Mouse (Mus musculus) midbrain, embryonic 12.5 days (tissue): ENCODE data around the gene Tra2a. TPM values are rescaled to one million over a fixed set of nuclear protein-coding genes. Genes with fewer than 3 reads are reported as not detected.
"Not testable (repeated sequence)": the region's sequence is repeated elsewhere in the genome, so short reads cannot be mapped to it uniquely, and the experiment has no call there.

Experiments
- ATAC-seq: fragments of 200-750 bp; cut with Nextera tagmentation; 2 replicates; pipeline ENCODE4 v1.8.0; 2017; ENCODE audit warnings: low read depth, moderate TSS enrichment, moderate library complexity; ENCODE audit not compliant: low FRiP score
- H3K27ac ChIP-seq: fragments of 300-500 bp; sonication (generic); replicated peaks from 2 replicates; pipeline ENCODE4 v1.5.1; 2016; ENCODE audit warnings: mild to moderate bottlenecking
- H3K27me3 ChIP-seq: fragments of 300-500 bp; sonication (generic); 2 replicates; pipeline ENCODE4 v1.6.1; 2016; ENCODE audit warnings: mild to moderate bottlenecking
- H3K36me3 ChIP-seq: fragments of 300-500 bp; sonication (generic); 2 replicates; pipeline ENCODE4 v1.6.1; 2016
- H3K4me1 ChIP-seq: fragments of 300-500 bp; sonication (generic); 2 replicates; pipeline ENCODE4 v1.6.1; 2016
- H3K4me2 ChIP-seq: fragments of 300-500 bp; sonication (generic); replicated peaks from 2 replicates; pipeline ENCODE4 v1.6.1; 2016; ENCODE audit warnings: mild to moderate bottlenecking, moderate library complexity
- H3K4me3 ChIP-seq: fragments of 300-500 bp; sonication (generic); 2 replicates; pipeline ENCODE4 v1.5.1; 2016; ENCODE audit warnings: mild to moderate bottlenecking
- H3K9ac ChIP-seq: fragments of 300-500 bp; sonication (generic); replicated peaks from 2 replicates; pipeline ENCODE4 v1.6.1; 2016; ENCODE audit warnings: mild to moderate bottlenecking, moderate library complexity
- H3K9me3 ChIP-seq: fragments of 300-500 bp; sonication (generic); 2 replicates; pipeline ENCODE4 v1.6.1; 2016; ENCODE audit warnings: mild to moderate bottlenecking
- WGBS: fragments of 180-500 bp; shearing (Covaris S2); methylation state at CpG from one replicate; pipeline ENCODE4 v1.1.7; 2016; 5-methylcytosine and 5-hydroxymethylcytosine counted together
- polyA plus RNA-seq: library from polyadenylated mRNA; unstranded; fragments of >200 nt; fragmentation: Nextera tagmentation; extraction: Ambion mirVana; gene quantifications from 2 replicates; pipeline ENCODE4 v1.2.1, GENCODE M21; 2016

The Tra2a gene
- polyA plus RNA-seq, 1 experiment from 2014 or later, result 160 TPM

DNA sequence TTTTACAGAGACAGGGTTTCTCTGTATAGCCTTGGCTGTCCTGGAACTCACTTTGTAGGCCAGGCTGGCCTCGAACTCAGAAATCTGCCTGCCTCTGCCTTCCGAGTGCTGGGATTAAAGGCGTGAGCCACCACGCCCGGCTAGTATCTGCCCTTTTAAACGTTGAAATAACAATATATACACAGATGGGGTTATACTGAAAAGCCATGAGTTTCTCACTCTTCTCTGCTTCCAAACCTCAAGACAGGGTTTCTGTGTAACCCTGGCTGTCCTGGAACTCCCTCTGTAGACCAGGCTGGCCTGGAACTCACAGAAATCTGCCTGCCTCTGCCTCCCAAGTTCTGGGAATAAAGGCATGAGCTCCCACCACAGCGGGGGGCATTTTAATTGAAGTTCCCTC lies 613 bp upstream of the Tra2a start:
- not testable (repeated sequence) for H3K36me3 ChIP-seq, H3K27me3 ChIP-seq, H3K4me3 ChIP-seq, H3K9ac ChIP-seq, ATAC-seq, H3K9me3 ChIP-seq
- H3K27ac ChIP-seq, result peak overlapping the region; percentile 98; the same call in 1 of the 2 replicates
- WGBS, result 88% methylated on average over 7 of the region's 7 CpGs
- H3K4me2 ChIP-seq, result peak overlapping the region; percentile 74
- H3K4me1 ChIP-seq, result peaks cover 21% of the 10 kb centered on the region

DNA sequence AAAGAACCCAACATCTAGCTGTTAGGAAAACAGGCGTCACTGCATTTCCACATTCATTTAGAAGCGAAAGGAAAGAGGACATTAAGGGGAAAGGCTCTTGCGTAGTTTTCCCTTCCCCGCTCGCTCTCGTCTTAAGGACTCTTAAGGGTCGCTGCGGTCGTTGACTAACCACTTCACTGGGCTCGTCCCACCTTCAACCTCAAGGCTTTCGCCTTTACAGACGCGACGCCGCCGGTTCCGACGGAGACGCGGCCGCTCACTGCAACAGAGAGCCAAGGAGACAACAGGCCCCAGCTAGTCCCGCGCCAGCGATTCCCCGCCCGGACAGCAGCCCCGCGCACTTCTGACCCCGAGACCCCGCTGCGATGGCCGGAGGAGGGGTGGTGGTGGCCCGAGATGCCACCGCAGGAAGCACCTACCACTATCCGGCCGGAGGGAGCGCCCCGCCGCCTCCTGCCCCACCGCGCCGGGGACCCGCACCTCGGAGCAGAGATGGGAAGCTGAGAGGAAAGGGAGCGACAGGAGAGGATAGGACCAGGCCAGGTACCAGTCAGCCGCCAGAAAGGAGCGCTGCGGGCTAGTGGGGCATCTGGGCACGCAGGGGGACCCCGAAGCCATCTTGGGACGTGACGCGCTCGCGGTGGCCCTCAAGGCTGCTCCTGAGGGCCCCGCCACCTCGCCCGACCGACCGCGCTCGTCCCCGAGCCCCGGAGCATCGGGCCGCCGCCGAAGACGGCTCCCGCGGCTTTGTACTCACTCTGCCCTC lies 569 bp downstream of the Tra2a start:
- ATAC-seq, result peak; percentile 78
- Histone ChIP-seq H3K4me2 (peak overlapping the region; percentile 74), H3K36me3 (no peaks in the 10 kb centered on the region), H3K27ac (peak overlapping the region; percentile 98), H3K27me3 (no peaks in the 10 kb centered on the region), H3K4me3 (peak overlapping the region; percentile 99), H3K9me3 (no peaks in the 10 kb centered on the region), H3K9ac (peak overlapping the region; percentile 99), H3K4me1 (peaks cover 25% of the 10 kb centered on the region)
- under 1% methylated on average over 71 of the region's 71 CpGs for WGBS

DNA sequence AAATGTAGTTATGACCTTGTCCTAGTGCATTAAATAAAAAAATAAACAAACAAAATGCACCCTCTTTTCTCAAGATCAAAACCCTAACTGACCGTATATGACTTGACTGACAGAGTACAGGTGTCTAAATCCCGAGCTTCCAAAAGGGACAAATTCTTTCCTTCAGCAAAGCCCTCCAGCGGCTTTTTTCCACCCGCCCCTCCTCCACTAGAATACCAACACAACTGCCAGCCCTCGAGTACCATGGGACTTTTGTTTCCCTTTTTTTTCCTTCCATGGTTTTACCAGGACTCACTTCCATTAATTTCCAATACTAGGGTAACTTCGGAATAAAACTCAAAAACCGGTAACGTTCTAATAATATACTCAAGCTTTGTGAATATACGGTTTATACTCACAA lies 1.4 kb downstream of the Tra2a start:
- under 1% methylated on average over 9 of the region's 9 CpGs for WGBS
- Histone ChIP-seq H3K4me3 (peak overlapping the region; percentile 99), H3K4me2 (peak overlapping the region; percentile 74), H3K9me3 (no peaks in the 10 kb centered on the region), H3K27me3 (no peaks in the 10 kb centered on the region), H3K4me1 (peaks cover 29% of the 10 kb centered on the region), H3K36me3 (no peaks in the 10 kb centered on the region), H3K27ac (no peak overlapping the region), H3K9ac (peak overlapping the region; percentile 99)
- no peak for ATAC-seq

DNA sequence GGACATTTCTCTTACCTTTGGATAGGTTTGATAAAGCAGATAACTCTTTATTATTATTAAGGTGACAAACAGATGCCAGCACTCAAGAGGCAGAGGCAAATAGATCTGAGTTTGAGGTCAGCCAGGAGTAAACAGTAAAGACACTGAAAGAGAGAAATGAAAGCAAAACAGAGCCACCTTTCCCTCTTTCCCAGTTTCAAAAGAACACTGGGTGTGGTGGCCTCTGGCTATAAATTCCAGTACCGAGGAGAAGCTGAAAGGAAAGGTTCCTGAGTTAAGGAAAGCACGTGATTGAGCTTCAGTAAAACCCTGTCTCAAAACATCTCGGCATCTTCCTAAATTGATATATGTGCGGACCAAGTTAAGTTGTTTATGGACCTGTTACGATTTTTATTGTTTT lies 4.1 kb downstream of the Tra2a start:
- Histone ChIP-seq H3K27ac (no peak overlapping the region), H3K4me1 (peaks cover 31% of the 10 kb centered on the region), H3K36me3 (no peaks in the 10 kb centered on the region), H3K4me2 (no peak overlapping the region), H3K4me3 (no peak overlapping the region), H3K9ac (no peak overlapping the region), H3K9me3 (no peaks in the 10 kb centered on the region), H3K27me3 (no peaks in the 10 kb centered on the region)
- 77% methylated on average over 5 of the region's 5 CpGs for WGBS
- no peak for ATAC-seq

DNA sequence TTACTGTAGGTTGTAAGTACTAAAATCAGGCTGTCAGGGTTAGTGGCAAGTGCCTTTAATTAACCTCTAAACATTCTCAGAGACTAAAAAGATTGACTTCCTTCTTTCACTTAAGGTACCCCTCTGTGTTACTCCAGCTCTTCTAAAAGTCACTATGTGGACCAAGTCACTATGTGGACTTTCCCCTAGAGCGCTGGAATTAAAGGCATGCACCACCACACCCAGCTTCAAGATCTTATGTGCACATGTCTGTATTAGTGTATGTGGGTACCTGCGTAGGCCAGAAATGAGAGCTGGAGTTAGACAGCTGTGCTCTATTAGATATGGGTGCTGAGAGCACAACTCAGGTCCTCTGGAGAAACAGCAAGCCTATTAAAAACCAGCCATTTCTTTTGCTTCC lies 6.0 kb downstream of the Tra2a start:
- H3K27ac ChIP-seq, result no peak overlapping the region
- ATAC-seq, result no peak
- peaks cover 31% of the 10 kb centered on the region for H3K4me1 ChIP-seq
- H3K27me3 ChIP-seq, result no peaks in the 10 kb centered on the region
- H3K9ac ChIP-seq, result no peak overlapping the region
- H3K9me3 ChIP-seq, result no peaks in the 10 kb centered on the region
- H3K36me3 ChIP-seq, result no peaks in the 10 kb centered on the region
- H3K4me3 ChIP-seq, result no peak overlapping the region
- H3K4me2 ChIP-seq, result no peak overlapping the region
- WGBS, result 94% methylated on average over 2 of the region's 2 CpGs

DNA sequence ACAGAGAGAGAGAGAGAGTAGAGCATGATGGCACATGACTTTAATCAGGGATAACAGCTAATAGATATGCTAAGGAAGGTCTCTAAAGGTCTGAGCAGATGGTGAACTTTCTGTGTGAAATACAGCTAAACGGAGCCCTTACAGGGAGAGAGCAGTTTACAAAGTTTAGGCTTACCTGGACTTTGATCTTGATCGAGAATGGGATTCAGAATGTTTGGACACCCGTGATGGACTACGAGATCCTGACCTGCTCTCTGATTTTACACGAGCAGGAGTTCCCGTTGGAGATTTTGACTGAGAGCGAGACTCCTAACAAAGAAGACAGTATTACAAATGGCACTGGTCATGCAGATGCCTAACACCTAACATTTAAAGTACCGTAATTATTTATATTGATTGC lies 11.6 kb downstream of the Tra2a start:
- H3K9ac ChIP-seq, result no peak overlapping the region
- WGBS, result 96% methylated on average over 8 of the region's 8 CpGs
- H3K27ac ChIP-seq, result no peak overlapping the region
- no peak for ATAC-seq
- H3K9me3 ChIP-seq, result no peaks in the 10 kb centered on the region
- H3K36me3 ChIP-seq, result peaks cover 43% of the 10 kb centered on the region
- H3K4me3 ChIP-seq, result no peak overlapping the region
- H3K4me1 ChIP-seq, result peaks cover 2% of the 10 kb centered on the region; the same call in 1 of the 2 replicates
- no peaks in the 10 kb centered on the region for H3K27me3 ChIP-seq
- no peak overlapping the region for H3K4me2 ChIP-seq

DNA sequence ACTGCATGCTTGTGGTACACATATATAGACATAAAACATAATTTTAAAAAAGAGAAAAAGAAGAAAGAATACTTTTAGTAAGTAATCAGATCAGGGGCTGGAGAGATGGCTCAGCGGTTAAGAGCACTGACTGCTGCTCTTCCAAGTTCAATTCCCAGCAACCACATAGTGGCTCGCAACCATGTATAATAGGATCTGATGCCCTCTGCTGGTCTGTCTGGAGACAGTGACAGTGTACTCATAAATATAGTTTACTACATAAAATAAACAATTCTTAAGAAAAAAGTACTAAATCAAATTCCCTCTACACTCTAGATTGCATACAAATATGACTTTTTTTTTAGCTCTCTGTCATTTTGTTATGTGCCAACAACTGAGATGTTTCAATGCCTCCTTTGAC lies 12.6 kb downstream of the Tra2a start:
- Histone ChIP-seq H3K9ac (no peak overlapping the region), H3K4me2 (no peak overlapping the region), H3K9me3 (no peaks in the 10 kb centered on the region), H3K4me1 (peaks cover 2% of the 10 kb centered on the region; the same call in 1 of the 2 replicates), H3K27ac (no peak overlapping the region), H3K27me3 (no peaks in the 10 kb centered on the region), H3K4me3 (no peak overlapping the region), H3K36me3 (peaks cover 50% of the 10 kb centered on the region)
- WGBS, result 95% methylated on average over 2 of the region's 2 CpGs
- ATAC-seq, result no peak

DNA sequence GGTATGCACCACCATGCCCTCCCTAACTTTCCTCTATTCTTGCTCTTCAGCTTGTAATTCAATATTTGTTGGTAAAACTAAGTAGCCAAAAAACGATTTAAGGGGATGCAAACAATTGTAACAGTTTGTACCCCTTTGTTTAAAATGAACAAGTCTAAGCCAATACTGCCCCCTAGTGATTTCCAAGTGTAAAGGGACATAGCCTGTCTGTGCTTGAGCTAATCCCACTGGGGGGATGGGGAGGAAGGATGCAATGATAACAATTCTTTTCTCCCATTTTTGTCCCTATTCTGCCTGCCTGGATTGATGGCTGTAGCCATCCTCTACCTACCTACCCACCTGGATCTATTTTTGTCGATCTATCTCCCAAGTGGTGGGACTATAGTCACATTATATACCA lies 16.6 kb downstream of the Tra2a start:
- 53% methylated on average over 2 of the region's 2 CpGs for WGBS
- H3K4me1 ChIP-seq, result no peaks in the 10 kb centered on the region; the same call in 1 of the 2 replicates
- H3K4me3 ChIP-seq, result no peak overlapping the region
- H3K4me2 ChIP-seq, result no peak overlapping the region
- peaks cover 77% of the 10 kb centered on the region for H3K36me3 ChIP-seq
- peak; percentile 44; the same call in 1 of the 2 replicates for ATAC-seq
- no peaks in the 10 kb centered on the region for H3K27me3 ChIP-seq
- no peak overlapping the region for H3K9ac ChIP-seq
- H3K27ac ChIP-seq, result no peak overlapping the region
- no peaks in the 10 kb centered on the region for H3K9me3 ChIP-seq

DNA sequence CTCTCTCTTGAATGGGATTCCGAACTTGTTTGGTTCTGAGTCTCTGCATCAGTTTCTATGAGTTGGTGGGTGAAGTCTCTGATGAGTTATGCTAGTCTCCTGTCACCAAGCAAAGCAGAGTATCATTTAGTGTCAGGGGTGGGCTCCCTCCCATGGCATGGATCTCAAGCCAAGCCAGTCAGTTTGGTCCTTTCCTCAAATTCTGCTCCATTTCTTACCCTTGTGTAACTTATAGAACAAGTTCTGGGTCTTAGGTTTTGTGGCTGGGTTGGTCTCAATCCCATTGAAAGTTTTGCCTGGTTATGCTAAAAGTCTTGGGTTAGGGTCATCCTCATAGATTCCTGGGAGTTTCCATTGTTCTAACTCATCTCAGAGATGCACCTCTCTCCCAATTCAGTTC lies 21.5 kb downstream of the Tra2a start:
- Histone ChIP-seq H3K9ac (no peak overlapping the region), H3K27me3 (no peaks in the 10 kb centered on the region), H3K27ac (no peak overlapping the region), H3K4me1 (no peaks in the 10 kb centered on the region; the same call in 1 of the 2 replicates), H3K4me2 (no peak overlapping the region), H3K9me3 (no peaks in the 10 kb centered on the region), H3K4me3 (no peak overlapping the region), H3K36me3 (peaks cover 49% of the 10 kb centered on the region)
- 93% methylated on average over 1 of the region's 1 CpGs for WGBS
- ATAC-seq, result no peak

DNA sequence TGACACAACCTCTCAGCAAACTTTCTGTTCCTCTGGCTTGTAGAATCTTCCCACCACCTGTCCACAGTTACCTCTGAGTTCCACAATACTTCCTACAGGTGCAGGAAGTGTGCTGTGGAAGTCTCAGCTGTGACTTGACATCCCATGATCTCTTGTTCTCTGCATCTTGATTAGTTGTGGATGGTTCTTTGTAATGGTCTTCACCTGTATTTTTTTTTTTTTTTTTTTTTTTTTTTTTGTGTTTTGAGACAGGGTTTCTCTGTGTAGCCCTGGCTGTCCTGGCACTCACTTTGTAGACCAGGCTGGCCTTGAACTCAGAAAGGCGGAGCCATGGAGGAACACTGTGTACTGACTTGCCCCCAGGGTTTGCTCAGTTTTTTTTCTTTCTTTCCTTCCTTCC lies 22.3 kb downstream of the Tra2a start:
- peaks cover 45% of the 10 kb centered on the region for H3K36me3 ChIP-seq
- H3K27ac ChIP-seq, result no peak overlapping the region

DNA sequence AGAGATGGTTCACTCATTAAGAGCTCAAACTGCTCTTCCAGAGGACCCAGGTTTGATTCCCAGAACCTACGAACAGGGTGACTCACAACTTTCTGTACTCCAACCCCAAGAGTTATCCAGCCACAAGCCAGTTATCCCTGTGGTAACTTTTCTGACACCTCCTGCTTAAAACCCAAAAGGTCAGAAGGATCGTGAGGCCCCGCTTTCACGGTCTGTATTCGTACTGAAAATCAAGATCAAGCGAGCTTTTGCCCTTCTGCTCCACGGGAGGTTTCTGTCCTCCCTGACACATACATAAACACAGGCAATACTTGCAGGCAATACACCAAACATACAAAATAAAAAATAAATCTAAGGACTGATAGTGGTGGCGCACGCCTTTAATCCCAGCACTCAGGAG lies 27.5 kb downstream of the Tra2a start:
- Histone ChIP-seq H3K27ac (no peak overlapping the region), H3K27me3 (no peaks in the 10 kb centered on the region), H3K9ac (no peak overlapping the region), H3K4me2 (no peak overlapping the region), H3K4me1 (no peaks in the 10 kb centered on the region), H3K4me3 (no peak overlapping the region), H3K9me3 (no peaks in the 10 kb centered on the region), H3K36me3 (peaks cover 5% of the 10 kb centered on the region; the same call in 1 of the 2 replicates)
- ATAC-seq, result peak; percentile 94
- WGBS, result 63% methylated on average over 9 of the region's 9 CpGs

More for the DNA sequence above, 22.3 kb downstream of the Tra2a start:
- Histone ChIP-seq H3K4me1 (no peaks in the 10 kb centered on the region), H3K9me3 (no peaks in the 10 kb centered on the region), H3K4me3 (no peak overlapping the region), H3K9ac (no peak overlapping the region), H3K4me2 (no peak overlapping the region), H3K27me3 (no peaks in the 10 kb centered on the region)
- ATAC-seq, result no peak
- WGBS, result 94% methylated on average over 1 of the region's 1 CpGs

DNA sequence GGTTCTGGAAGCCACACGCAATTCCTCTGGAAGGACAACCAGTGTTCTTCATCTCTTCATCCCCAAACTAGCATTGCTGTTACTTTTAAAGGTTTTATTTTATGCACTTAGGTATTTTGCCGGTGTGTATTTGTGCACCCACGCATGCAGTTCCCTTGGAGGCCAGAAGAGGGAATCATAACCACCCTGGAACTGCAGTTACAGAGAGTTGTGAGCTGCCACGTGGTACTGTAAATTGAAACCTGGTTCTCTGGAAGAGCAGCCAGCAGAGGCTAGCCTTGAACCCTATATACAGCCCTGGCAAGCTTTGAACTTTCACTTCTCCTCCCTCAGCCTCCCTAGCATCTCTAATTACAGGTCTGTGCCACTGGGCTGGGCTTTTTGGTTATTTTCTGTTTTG lies 30.5 kb downstream of the Tra2a start:
- no peak overlapping the region for H3K4me2 ChIP-seq
- no peaks in the 10 kb centered on the region for H3K4me1 ChIP-seq
- H3K4me3 ChIP-seq, result no peak overlapping the region
- H3K9ac ChIP-seq, result no peak overlapping the region
- H3K36me3 ChIP-seq, result no peaks in the 10 kb centered on the region
- no peak for ATAC-seq
- H3K27me3 ChIP-seq, result no peaks in the 10 kb centered on the region
- no peaks in the 10 kb centered on the region for H3K9me3 ChIP-seq
- WGBS, result 63% methylated on average over 4 of the region's 4 CpGs
- no peak overlapping the region for H3K27ac ChIP-seq
